ENCODE assay signal across 17 mouse cellular contexts in genomic region chr10:68219327-68219726, GRCm38 (mm10). TPM values are rescaled to one million over a fixed set of nuclear protein-coding genes. Genes with fewer than 3 reads are reported as not detected.
DNase-seq lines count a peak whose midpoint lies in the region; ATAC-seq and TF ChIP-seq lines count a peak whose summit lies in the region.
"Had no signal": no experiment of that assay in that cellular context is flagged by ENCODE, and none has a peak within 500 bp of the region (broad histone marks: within the 10 kb centered on the region; RNA-seq: fewer than 3 reads in every experiment).

No protein-coding gene starts in this region.

- 36% methylated on average over 9 of the region's 9 CpGs for WGBS in intestine, embryonic 14.5 days
- WGBS in intestine, postnatal 0 days, result 42% methylated on average over 9 of the region's 9 CpGs
- WGBS in lung, embryonic 14.5 days, result 29% methylated on average over 9 of the region's 9 CpGs
- WGBS in hindbrain, embryonic 12.5 days, result 85% methylated on average over 9 of the region's 9 CpGs

- DNase-seq in frontal cortex, postnatal 25 days (ENCODE audit: low spot score in 2 of 2), result no peak
- DNase-seq in intestine, embryonic 14.5 days (ENCODE audit: low spot score), result peak; percentile 49
- DNase-seq in lung, embryonic 14.5 days, result peak; percentile 55
- DNase-seq in lung, adult 18-20 months, result no peak
- DNase-seq in yolk sac, embryonic 10.5 days (ENCODE audit: low spot score), result peak; percentile 56
- DNase-seq: adrenal gland, adult 8-10 months; cerebellum, postnatal 25 days; gastrocnemius, postnatal 36 days; thymus, adult 18-20 months had no signal

- peak overlapping the region; percentile 51; the same call in 1 of the 2 replicates for H3K27ac ChIP-seq in intestine, embryonic 14.5 days (ENCODE audit: low read depth)
- H3K27ac ChIP-seq in intestine, postnatal 0 days (ENCODE audit: low read depth, low read length), result no peak overlapping the region
- H3K27ac ChIP-seq in lung, embryonic 14.5 days (ENCODE audit: low read depth), result peak overlapping the region; percentile 67; the same call in 1 of the 2 replicates
- H3K27ac ChIP-seq in hindbrain, embryonic 12.5 days, result no peak overlapping the region
- H3K27ac ChIP-seq: embryonic facial prominence, embryonic 12.5 days; forebrain, embryonic 13.5 days; hindbrain, postnatal 0 days; macrophage; midbrain, embryonic 15.5 days had no signal

- H3K27me3 ChIP-seq in intestine, embryonic 14.5 days (replicated peaks; ENCODE audit: control insufficient read depth, insufficient read depth, low read length), result no peaks in the 10 kb centered on the region
- H3K27me3 ChIP-seq in intestine, postnatal 0 days (replicated peaks; ENCODE audit: control insufficient read depth, insufficient read depth, low read length), result no peaks in the 10 kb centered on the region
- H3K27me3 ChIP-seq in lung, embryonic 14.5 days (ENCODE audit: insufficient read depth, low read length), result no peaks in the 10 kb centered on the region
- H3K27me3 ChIP-seq in hindbrain, embryonic 12.5 days, result no peaks in the 10 kb centered on the region
- H3K27me3 ChIP-seq: embryonic facial prominence, embryonic 12.5 days; forebrain, embryonic 13.5 days; midbrain, embryonic 15.5 days had no signal

- peak; percentile 50 for ATAC-seq in frontal cortex, adult (ENCODE audit: low TSS enrichment)
- ATAC-seq in intestine, embryonic 14.5 days (replicated peaks; ENCODE audit: low FRiP score, low TSS enrichment, low read depth), result 0 out of 2 replicates have a peak, but pooled peaks have one; percentile 12
- ATAC-seq in intestine, postnatal 0 days, result no peak
- ATAC-seq in lung, embryonic 14.5 days (ENCODE audit: insufficient read depth), result no peak
- ATAC-seq in hindbrain, embryonic 12.5 days (ENCODE audit: low FRiP score), result no peak
- ATAC-seq: forebrain, embryonic 13.5 days; hindbrain, postnatal 0 days; midbrain, embryonic 15.5 days had no signal

- H3K36me3 ChIP-seq in intestine, embryonic 14.5 days (ENCODE audit: control insufficient read depth, insufficient read depth, low read length), result peaks cover 47% of the 10 kb centered on the region
- peaks cover 17% of the 10 kb centered on the region; the same call in 1 of the 2 replicates for H3K36me3 ChIP-seq in intestine, postnatal 0 days (ENCODE audit: control insufficient read depth, insufficient read depth)
- H3K36me3 ChIP-seq in lung, embryonic 14.5 days (ENCODE audit: insufficient read depth), result peaks cover 36% of the 10 kb centered on the region
- peaks cover 9% of the 10 kb centered on the region; the same call in 1 of the 2 replicates for H3K36me3 ChIP-seq in hindbrain, embryonic 12.5 days
- H3K36me3 ChIP-seq: midbrain, embryonic 15.5 days had no signal

- H3K4me2 ChIP-seq in intestine, embryonic 14.5 days (ENCODE audit: low read length), result peak overlapping the region; percentile 23; the same call in 1 of the 2 replicates
- no peak overlapping the region for H3K4me2 ChIP-seq in intestine, postnatal 0 days (replicated peaks; ENCODE audit: low read depth)
- H3K4me2 ChIP-seq in lung, embryonic 14.5 days, result no peak overlapping the region
- no peak overlapping the region for H3K4me2 ChIP-seq in hindbrain, embryonic 12.5 days (replicated peaks)
- H3K4me2 ChIP-seq: embryonic facial prominence, embryonic 12.5 days; forebrain, embryonic 13.5 days; midbrain, embryonic 15.5 days had no signal

- TF ChIP-seq CTCF in intestine, postnatal 0 days (IDR thresholded peaks at IDR 0.05; ENCODE audit: low read depth), result no peak
- no peak for TF ChIP-seq CTCF in lung, embryonic 14.5 days (IDR thresholded peaks at IDR 0.05; ENCODE audit: low read depth)

- H3K4me1 ChIP-seq in intestine, embryonic 14.5 days (replicated peaks; ENCODE audit: control insufficient read depth, insufficient read depth, low read length), result peaks cover 13% of the 10 kb centered on the region
- 0 out of 2 replicates have a peak, but pooled peaks cover 7% of the 10 kb centered on the region for H3K4me1 ChIP-seq in intestine, postnatal 0 days (replicated peaks; ENCODE audit: control insufficient read depth, insufficient read depth, low read length)
- peaks cover 7% of the 10 kb centered on the region; the same call in 1 of the 2 replicates for H3K4me1 ChIP-seq in lung, embryonic 14.5 days (ENCODE audit: insufficient read depth)
- no peaks in the 10 kb centered on the region for H3K4me1 ChIP-seq in hindbrain, embryonic 12.5 days
- H3K4me1 ChIP-seq: embryonic facial prominence, embryonic 12.5 days; forebrain, embryonic 13.5 days; midbrain, embryonic 15.5 days had no signal

- H3K9me3 ChIP-seq in intestine, embryonic 14.5 days (ENCODE audit: control insufficient read depth, low read length), result peaks cover 15% of the 10 kb centered on the region
- 0 out of 2 replicates have a peak, but pooled peaks cover 3% of the 10 kb centered on the region for H3K9me3 ChIP-seq in intestine, postnatal 0 days (ENCODE audit: control insufficient read depth)
- peaks cover 7% of the 10 kb centered on the region; the same call in 1 of the 2 replicates for H3K9me3 ChIP-seq in lung, embryonic 14.5 days (ENCODE audit: low read depth, low read length)
- peaks cover 6% of the 10 kb centered on the region for H3K9me3 ChIP-seq in hindbrain, embryonic 12.5 days (replicated peaks)
- H3K9me3 ChIP-seq: embryonic facial prominence, embryonic 12.5 days had no signal

- H3K9ac ChIP-seq in intestine, embryonic 14.5 days (ENCODE audit: low read length), result no peak overlapping the region
- no peak overlapping the region for H3K9ac ChIP-seq in intestine, postnatal 0 days (ENCODE audit: low read depth, low read length)
- H3K9ac ChIP-seq in lung, embryonic 14.5 days, result no peak overlapping the region
- H3K9ac ChIP-seq in hindbrain, embryonic 12.5 days, result no peak overlapping the region
- H3K9ac ChIP-seq: embryonic facial prominence, embryonic 12.5 days; forebrain, embryonic 13.5 days; midbrain, embryonic 15.5 days had no signal

- no peak overlapping the region for H3K4me3 ChIP-seq in intestine, embryonic 14.5 days (ENCODE audit: low read depth, low read length)
- no peak overlapping the region for H3K4me3 ChIP-seq in intestine, postnatal 0 days (ENCODE audit: low read depth, low read length)
- H3K4me3 ChIP-seq in lung, embryonic 14.5 days (ENCODE audit: low read depth, low read length), result no peak overlapping the region
- H3K4me3 ChIP-seq in hindbrain, embryonic 12.5 days, result no peak overlapping the region
- H3K4me3 ChIP-seq: embryonic facial prominence, embryonic 12.5 days; forebrain, embryonic 13.5 days; midbrain, embryonic 15.5 days had no signal

RNA-seq across cellular contexts. Expression of gene Arid5b, which starts 59.2 kb away (rescaled TPM):
- polyA plus RNA-seq in intestine, embryonic 14.5 days (2014; fragmentation: Nextera tagmentation; extraction: Ambion mirVana), result 34.0 and 35.0 TPM in 2 replicates
- polyA plus RNA-seq in intestine, postnatal 0 days (2015; fragmentation: Nextera tagmentation; extraction: Ambion mirVana), result 15.1 and 17.8 TPM in 2 replicates
- 41.2 and 41.6 TPM in 2 replicates for polyA plus RNA-seq in lung, embryonic 14.5 days (2014; fragmentation: Nextera tagmentation; extraction: Ambion mirVana)
- polyA plus RNA-seq in hindbrain, embryonic 12.5 days (2016; fragmentation: Nextera tagmentation; extraction: Ambion mirVana), result 27.8 and 28.2 TPM in 2 replicates

Comparison
In these comparisons a context has a peak if more than half of its experiments do, and no peak if none do; other contexts are left out.
1. ATAC-seq: peak in frontal cortex, adult (single experiment) and intestine, embryonic 14.5 days (single experiment); none in intestine, postnatal 0 days (single experiment), lung, embryonic 14.5 days (single experiment) and hindbrain, embryonic 12.5 days (single experiment).
2. DNase-seq: peak in intestine, embryonic 14.5 days (single experiment), lung, embryonic 14.5 days (single experiment) and yolk sac, embryonic 10.5 days (single experiment); none in frontal cortex, postnatal 25 days (0 of 2) and lung, adult 18-20 months (0 of 2).
3. H3K27ac ChIP-seq: peak in intestine, embryonic 14.5 days (single experiment) and lung, embryonic 14.5 days (single experiment); none in intestine, postnatal 0 days (single experiment) and hindbrain, embryonic 12.5 days (single experiment).